In genomic region chr10:117519670-117520535, GRCm38 (mm10) we compare ENCODE assay signal across 14 mouse cellular contexts.
DNase-seq lines count a peak whose midpoint lies in the region; ATAC-seq and TF ChIP-seq lines count a peak whose summit lies in the region.
"Had no signal": no experiment of that assay in that cellular context is flagged by ENCODE, and none has a peak within 500 bp of the region (broad histone marks: within the 10 kb centered on the region; RNA-seq: fewer than 3 reads in every experiment).

No protein-coding gene starts in this region.

- TF ChIP-seq CTCF in stomach, postnatal 0 days (IDR thresholded peaks at IDR 0.05; ENCODE audit: low read depth), result no peak

- no peak overlapping the region for H3K4me2 ChIP-seq in stomach, postnatal 0 days (replicated peaks; ENCODE audit: low read depth)

- intact Hi-C loops in left cerebral cortex, postnatal 25 days (cut with DNase I), result no loop called here

- H3K36me3 ChIP-seq in stomach, postnatal 0 days (ENCODE audit: control insufficient read depth, insufficient read depth, low read length), result no peaks in the 10 kb centered on the region

- no peaks in the 10 kb centered on the region for H3K9me3 ChIP-seq in stomach, postnatal 0 days (ENCODE audit: control insufficient read depth, low read length)

- H3K27me3 ChIP-seq in stomach, postnatal 0 days (ENCODE audit: control insufficient read depth, insufficient read depth, low read length), result no peaks in the 10 kb centered on the region

- H3K9ac ChIP-seq in stomach, postnatal 0 days (ENCODE audit: low read length), result no peak overlapping the region

- peak; percentile 79 for DNase-seq in testis, postnatal 14 days (ENCODE audit: low spot score)
- DNase-seq in testis, postnatal 10 days (ENCODE audit: low spot score), result no peak
- peak; percentile 28 for DNase-seq in kidney, adult 11 months
- peak; percentile 55 for DNase-seq in kidney, postnatal 14 days
- DNase-seq in urinary bladder, adult 18-20 months (ENCODE audit: low spot score in 2 of 2), result no peak
- no peak for DNase-seq in stomach, postnatal 0 days (ENCODE audit: low spot score)
- no peak for DNase-seq in left cerebral cortex, postnatal 25 days (ENCODE audit: low spot score in 2 of 2)
- no peak for DNase-seq in ovary, postnatal 14 days (ENCODE audit: low spot score)
- DNase-seq: cerebellum, adult 11-12 months; heart, postnatal 10 days; lung, adult 18-20 months; right cerebral cortex, postnatal 25 days had no signal

- no peak overlapping the region for H3K27ac ChIP-seq in stomach, postnatal 0 days (replicated peaks)
- H3K27ac ChIP-seq: hindbrain, postnatal 0 days; left cerebral cortex, adult 2 months had no signal

- no peak for ATAC-seq in stomach, postnatal 0 days (ENCODE audit: low FRiP score, low TSS enrichment)
- ATAC-seq: hindbrain, postnatal 0 days had no signal

- TF ChIP-seq EP300 in stomach, postnatal 0 days (optimal IDR thresholded peaks at IDR 0.05), result no peak

- 62% methylated on average over 8 of the region's 8 CpGs for WGBS in stomach, postnatal 0 days

- H3K4me1 ChIP-seq in stomach, postnatal 0 days (replicated peaks; ENCODE audit: control insufficient read depth, insufficient read depth), result no peaks in the 10 kb centered on the region

- no peak overlapping the region for H3K4me3 ChIP-seq in stomach, postnatal 0 days (ENCODE audit: low read depth, low read length)
- H3K4me3 ChIP-seq: left cerebral cortex, adult 2 months had no signal

Comparison
In these comparisons a context has a peak if more than half of its experiments do, and no peak if none do; other contexts are left out.
1. DNase-seq: peak in testis, postnatal 14 days (single experiment), kidney, adult 11 months (single experiment) and kidney, postnatal 14 days (single experiment); none in testis, postnatal 10 days (single experiment), urinary bladder, adult 18-20 months (0 of 2), stomach, postnatal 0 days (single experiment), left cerebral cortex, postnatal 25 days (0 of 2) and ovary, postnatal 14 days (single experiment).